Mouse (Mus musculus) liver, embryonic 15.5 days (tissue): Measurements from ENCODE around the gene Gab1. TPM values are rescaled to one million over a fixed set of nuclear protein-coding genes. Genes with fewer than 3 reads are reported as not detected.

Experiments used
- ATAC-seq: fragments of 200-750 bp; cut with Nextera tagmentation; 2 replicates; pipeline ENCODE4 v1.8.0; 2017; ENCODE audit warnings: moderate number of reproducible peaks, mild to moderate bottlenecking, moderate library complexity; ENCODE audit not compliant: insufficient read depth
- H3K27ac ChIP-seq: fragments of 300-500 bp; sonication (generic); replicated peaks from 2 replicates; pipeline ENCODE4 v1.5.1; 2015; ENCODE audit warnings: mild to moderate bottlenecking, inconsistent platforms
- H3K27me3 ChIP-seq: fragments of 300-500 bp; sonication (generic); 2 replicates; pipeline ENCODE4 v1.6.1; 2015; ENCODE audit warnings: mild to moderate bottlenecking, inconsistent platforms
- H3K36me3 ChIP-seq: fragments of 300-500 bp; sonication (generic); replicated peaks from 2 replicates; pipeline ENCODE4 v1.6.1; 2015; ENCODE audit warnings: moderate library complexity, mild to moderate bottlenecking, inconsistent platforms
- H3K4me1 ChIP-seq: fragments of 300-500 bp; sonication (generic); replicated peaks from 2 replicates; pipeline ENCODE4 v1.6.1; 2015; ENCODE audit warnings: inconsistent platforms
- H3K4me2 ChIP-seq: fragments of 300-500 bp; sonication (generic); 2 replicates; pipeline ENCODE4 v1.6.1; 2015; ENCODE audit warnings: moderate library complexity, mild to moderate bottlenecking, inconsistent platforms
- H3K4me3 ChIP-seq: fragments of 300-500 bp; sonication (generic); replicated peaks from 2 replicates; pipeline ENCODE4 v1.5.1; 2015; ENCODE audit warnings: mild to moderate bottlenecking, inconsistent platforms
- H3K9ac ChIP-seq: fragments of 300-500 bp; sonication (generic); 2 replicates; pipeline ENCODE4 v1.6.1; 2015; ENCODE audit warnings: moderate library complexity, mild to moderate bottlenecking, inconsistent platforms
- H3K9me3 ChIP-seq: fragments of 300-500 bp; sonication (generic); replicated peaks from 2 replicates; pipeline ENCODE4 v1.6.1; 2016; ENCODE audit warnings: inconsistent platforms
- WGBS: fragments of 180-500 bp; shearing (Covaris S2); methylation state at CpG from one replicate; pipeline ENCODE4 v1.1.7; 2015; ENCODE audit warnings: mixed read lengths; ENCODE audit not compliant: insufficient replicate concordance; 5-methylcytosine and 5-hydroxymethylcytosine counted together
- polyA plus RNA-seq: library from polyadenylated mRNA; unstranded; fragments of >200 nt; fragmentation: Nextera tagmentation; extraction: Ambion mirVana; gene quantifications from 2 replicates; pipeline ENCODE4 v1.2.1, GENCODE M21; 2015

Gene Gab1
- polyA plus RNA-seq, 1 experiment from 2014 or later: 7.1 TPM

- WGBS: 46% methylated on average over 13 of the region's 13 CpGs
These were observed 72.4 kb downstream of the Gab1 start for GRCm38 (mm10) chr8:80807807-80808505.

GRCm38 (mm10) chr8:80804066-80804619 is 76.2 kb downstream of the Gab1 start:
- ATAC-seq: no peak
- 63% methylated on average over 4 of the region's 4 CpGs for WGBS
- Histone ChIP-seq H3K4me3 (no peak overlapping the region), H3K9ac (no peak overlapping the region), H3K4me1 (no peaks in the 10 kb centered on the region), H3K36me3 (peaks cover 21% of the 10 kb centered on the region), H3K27ac (no peak overlapping the region), H3K4me2 (no peak overlapping the region), H3K27me3 (no peaks in the 10 kb centered on the region), H3K9me3 (no peaks in the 10 kb centered on the region)

More at GRCm38 (mm10) chr8:80807807-80808505, 72.4 kb downstream of the Gab1 start:
- Histone ChIP-seq H3K36me3 (no peaks in the 10 kb centered on the region), H3K9ac (no peak overlapping the region), H3K4me3 (no peak overlapping the region), H3K27me3 (no peaks in the 10 kb centered on the region), H3K27ac (no peak overlapping the region), H3K4me1 (peaks cover 15% of the 10 kb centered on the region), H3K4me2 (no peak overlapping the region), H3K9me3 (no peaks in the 10 kb centered on the region)
- ATAC-seq: no peak

- no peaks in the 10 kb centered on the region for H3K27me3 ChIP-seq
- WGBS: 81% methylated on average over 3 of the region's 3 CpGs
- H3K9ac ChIP-seq: no peak overlapping the region
- no peaks in the 10 kb centered on the region for H3K4me1 ChIP-seq
- no peak overlapping the region for H3K4me3 ChIP-seq
- H3K4me2 ChIP-seq: no peak overlapping the region
- ATAC-seq: no peak
- no peak overlapping the region for H3K27ac ChIP-seq
- no peaks in the 10 kb centered on the region for H3K9me3 ChIP-seq
- peaks cover 43% of the 10 kb centered on the region for H3K36me3 ChIP-seq
These were observed 81.5 kb downstream of the Gab1 start for GRCm38 (mm10) chr8:80798778-80799177.

- Histone ChIP-seq H3K4me2 (no peak overlapping the region), H3K27me3 (no peaks in the 10 kb centered on the region), H3K9me3 (no peaks in the 10 kb centered on the region), H3K4me1 (no peaks in the 10 kb centered on the region), H3K4me3 (no peak overlapping the region), H3K9ac (no peak overlapping the region), H3K27ac (no peak overlapping the region), H3K36me3 (peaks cover 43% of the 10 kb centered on the region)
- no peak for ATAC-seq
- 91% methylated on average over 7 of the region's 7 CpGs for WGBS
These were observed 82.0 kb downstream of the Gab1 start for GRCm38 (mm10) chr8:80798198-80798777.

GRCm38 (mm10) chr8:80796070-80796469 is 84.2 kb downstream of the Gab1 start:
- H3K4me1 ChIP-seq: no peaks in the 10 kb centered on the region
- no peaks in the 10 kb centered on the region for H3K9me3 ChIP-seq
- no peak overlapping the region for H3K4me3 ChIP-seq
- H3K36me3 ChIP-seq: peaks cover 47% of the 10 kb centered on the region
- no peak overlapping the region for H3K27ac ChIP-seq
- no peak for ATAC-seq
- H3K4me2 ChIP-seq: no peak overlapping the region
- H3K9ac ChIP-seq: no peak overlapping the region
- WGBS: 75% methylated on average over 4 of the region's 4 CpGs
- no peaks in the 10 kb centered on the region for H3K27me3 ChIP-seq

- no peaks in the 10 kb centered on the region for H3K4me1 ChIP-seq
- H3K4me3 ChIP-seq: no peak overlapping the region
- no peaks in the 10 kb centered on the region for H3K27me3 ChIP-seq
- no peaks in the 10 kb centered on the region for H3K9me3 ChIP-seq
- H3K4me2 ChIP-seq: no peak overlapping the region
- no peak overlapping the region for H3K27ac ChIP-seq
- ATAC-seq: no peak
- H3K9ac ChIP-seq: no peak overlapping the region
- peaks cover 47% of the 10 kb centered on the region for H3K36me3 ChIP-seq
- 84% methylated on average over 19 of the region's 19 CpGs for WGBS
These were observed 85.5 kb downstream of the Gab1 start for GRCm38 (mm10) chr8:80794585-80795509.

GRCm38 (mm10) chr8:80793791-80794515 is 86.4 kb downstream of the Gab1 start:
- no peak for ATAC-seq
- H3K9ac ChIP-seq: no peak overlapping the region
- no peaks in the 10 kb centered on the region for H3K9me3 ChIP-seq
- H3K4me1 ChIP-seq: no peaks in the 10 kb centered on the region
- no peak overlapping the region for H3K4me3 ChIP-seq
- no peaks in the 10 kb centered on the region for H3K27me3 ChIP-seq
- H3K36me3 ChIP-seq: peaks cover 47% of the 10 kb centered on the region
- 40% methylated on average over 11 of the region's 11 CpGs for WGBS
- no peak overlapping the region for H3K4me2 ChIP-seq
- H3K27ac ChIP-seq: 0 out of 2 replicates have a peak overlapping the region, but pooled peaks have one; percentile 11

- 83% methylated on average over 5 of the region's 5 CpGs for WGBS
- Histone ChIP-seq H3K36me3 (peaks cover 48% of the 10 kb centered on the region), H3K4me3 (no peak overlapping the region), H3K4me1 (no peaks in the 10 kb centered on the region), H3K9me3 (no peaks in the 10 kb centered on the region), H3K27me3 (no peaks in the 10 kb centered on the region), H3K9ac (no peak overlapping the region), H3K27ac (no peak overlapping the region), H3K4me2 (no peak overlapping the region)
- no peak for ATAC-seq
These were observed 88.1 kb downstream of the Gab1 start for GRCm38 (mm10) chr8:80792214-80792613.

- Histone ChIP-seq H3K4me1 (no peaks in the 10 kb centered on the region), H3K4me3 (no peak overlapping the region), H3K27ac (no peak overlapping the region), H3K36me3 (peaks cover 70% of the 10 kb centered on the region), H3K4me2 (no peak overlapping the region), H3K27me3 (no peaks in the 10 kb centered on the region), H3K9ac (no peak overlapping the region), H3K9me3 (no peaks in the 10 kb centered on the region)
- ATAC-seq: no peak
- 46% methylated on average over 6 of the region's 6 CpGs for WGBS
These were observed 91.0 kb downstream of the Gab1 start for GRCm38 (mm10) chr8:80789324-80789723.

- Histone ChIP-seq H3K4me2 (no peak overlapping the region), H3K27me3 (no peaks in the 10 kb centered on the region), H3K9ac (no peak overlapping the region), H3K27ac (no peak overlapping the region), H3K36me3 (peaks cover 91% of the 10 kb centered on the region), H3K9me3 (no peaks in the 10 kb centered on the region), H3K4me3 (no peak overlapping the region), H3K4me1 (no peaks in the 10 kb centered on the region)
- ATAC-seq: no peak
- 85% methylated on average over 9 of the region's 9 CpGs for WGBS
These were observed 95.8 kb downstream of the Gab1 start for GRCm38 (mm10) chr8:80784559-80784958.
